Mouse (Mus musculus) urinary bladder, postnatal 36 days (tissue): ENCODE measurements around the gene Gm20388.
A peak's percentile ranks its signal among the peaks of the same experiment; 100 is the strongest.

ENCODE experiments used
- DNase-seq, 2 experiments: peaks; one replicate each; pipeline ENCODE4 v3.0.0; 2022; ENCODE audit warnings: low spot score in 2 of 2, mixed read lengths in 1 of 2

The Gm20388 gene

DNA sequence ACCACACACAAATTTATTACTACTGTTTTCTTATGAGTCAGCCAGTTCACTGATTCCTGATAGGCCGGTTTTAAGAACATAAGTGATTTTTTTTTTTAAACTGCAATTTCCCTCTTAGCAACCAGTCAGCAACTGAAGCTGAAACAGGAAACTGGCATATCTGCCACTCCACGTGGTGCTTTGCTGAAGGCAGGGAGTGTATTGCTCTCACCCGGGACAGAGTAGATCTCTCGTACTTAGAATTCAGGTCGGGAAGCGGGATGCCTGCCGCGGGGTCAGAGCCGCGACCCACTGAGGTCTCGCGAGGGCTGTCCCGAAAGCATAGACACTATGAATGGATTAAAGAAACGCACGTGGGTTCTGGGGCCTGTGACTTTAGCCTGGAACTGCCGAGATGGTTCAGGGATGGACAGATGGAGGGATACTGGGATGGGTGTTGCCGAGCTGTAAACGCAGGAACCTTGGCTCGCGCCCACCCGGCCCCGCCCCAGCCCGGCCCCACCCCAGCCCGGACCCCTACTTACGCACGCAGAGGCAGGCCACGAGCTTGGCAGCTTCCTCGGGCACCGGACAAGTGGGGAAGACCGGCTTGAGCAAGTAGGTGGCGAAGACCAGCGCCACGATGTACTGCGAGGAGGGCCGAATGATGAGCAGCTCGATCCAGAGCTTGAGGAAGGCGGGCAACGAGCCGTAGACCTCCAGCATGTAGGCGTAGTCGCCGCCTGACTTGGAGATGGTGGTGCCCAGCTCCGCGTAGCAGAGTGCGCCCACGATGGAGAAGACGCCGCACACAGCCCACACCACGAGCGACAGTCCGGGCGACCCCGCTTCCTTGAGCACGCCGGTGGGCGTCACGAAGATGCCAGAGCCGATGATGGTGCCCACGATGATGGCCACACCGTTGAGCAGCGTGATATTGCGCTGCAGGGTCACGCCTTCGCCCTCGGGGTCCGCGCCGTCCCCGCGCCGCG lies 1996.2 kb downstream of the Gm20388 start:
- DNase-seq = peak in 1 of 2 experiments; percentile 21

DNA sequence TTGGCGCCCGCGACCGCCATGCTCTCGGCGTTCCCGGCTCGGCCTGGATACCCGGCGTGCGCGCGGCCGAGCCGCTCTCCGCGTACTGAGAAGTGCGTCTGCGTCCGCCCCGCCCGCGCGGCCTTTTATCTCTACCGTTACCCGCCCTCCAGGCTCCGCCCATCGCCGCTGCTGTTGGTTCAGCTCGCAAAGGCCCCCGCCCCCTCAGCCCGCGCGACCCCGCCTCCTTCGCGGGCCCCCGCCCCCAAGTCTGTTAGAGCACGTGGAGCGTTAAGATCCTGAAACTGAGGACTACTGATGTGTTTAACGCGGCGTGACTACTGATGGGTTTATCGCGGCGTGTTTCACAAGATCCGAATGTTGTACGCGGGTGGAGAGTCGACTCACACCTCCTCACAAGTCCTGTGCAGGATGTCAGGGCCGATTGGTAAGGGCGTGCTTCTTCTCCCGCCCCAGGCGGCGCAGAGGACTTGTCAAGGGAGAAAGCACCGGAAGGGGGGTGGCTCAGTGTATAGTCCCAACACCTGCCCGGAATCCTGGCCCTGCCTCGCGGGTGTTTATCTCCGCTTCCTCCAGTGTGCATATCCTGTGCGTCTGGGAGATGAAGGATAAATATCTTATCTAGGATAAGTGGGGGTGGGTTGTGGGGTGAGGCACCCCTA lies 1997.1 kb downstream of the Gm20388 start, which contains the start of gene Slc7a5:
TSS of gene Slc7a5 (minus strand) at position 108 of the 662 bp plus-strand sequence.
- peak; percentile 92 to 95 for DNase-seq

- DNase-seq = no peak
Observed at GRCm38 (mm10) chr8:121908378-121909147, 1997.9 kb downstream of the Gm20388 start.

DNA sequence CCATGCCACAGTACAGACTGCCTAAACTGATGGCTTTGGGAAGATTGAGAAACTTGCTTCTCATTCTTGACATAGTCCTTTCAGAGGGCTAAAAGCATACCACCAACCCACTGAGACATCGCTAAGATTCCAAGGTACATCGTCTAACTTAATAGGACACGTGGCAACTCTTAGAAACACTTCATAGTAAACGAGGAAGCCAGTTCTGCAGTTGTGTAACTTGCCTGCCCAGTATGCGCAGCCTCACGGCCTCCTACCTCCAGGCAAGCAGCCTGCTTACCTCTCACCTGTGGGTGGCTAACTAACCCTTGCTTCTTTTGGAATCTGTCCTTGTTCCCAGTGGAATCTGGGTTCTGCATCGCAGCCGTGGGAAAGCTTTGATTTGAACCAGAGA lies 1998.5 kb downstream of the Gm20388 start:
- no peak for DNase-seq

DNA sequence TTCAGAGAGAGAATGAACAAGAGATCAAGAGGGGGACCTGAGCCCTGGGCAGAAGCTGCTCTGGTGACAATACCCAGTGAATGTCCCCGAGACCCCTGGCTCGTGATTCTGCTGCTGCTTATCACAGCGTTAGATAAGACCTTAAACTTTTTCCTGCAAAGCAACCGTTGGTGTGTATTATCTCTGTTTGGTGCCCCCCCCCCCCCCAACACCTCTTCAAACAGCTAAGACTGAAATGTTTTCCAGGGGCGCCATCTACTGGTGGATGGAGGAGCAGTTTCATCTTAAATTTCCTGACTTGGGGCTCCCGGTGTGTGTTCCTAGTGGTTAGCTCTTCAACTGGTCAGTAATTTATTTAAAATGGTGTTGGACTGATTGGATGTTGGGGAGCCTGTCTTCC lies 1999.0 kb downstream of the Gm20388 start:
- DNase-seq = peak; percentile 66 to 69

- no peak for DNase-seq
Observed at GRCm38 (mm10) chr8:121911400-121911799, 2000.8 kb downstream of the Gm20388 start.

GRCm38 (mm10) chr8:121911987-121912386 lies 2001.3 kb downstream of the Gm20388 start:
- DNase-seq = no peak

GRCm38 (mm10) chr8:121912831-121913230 lies 2002.2 kb downstream of the Gm20388 start:
- no peak for DNase-seq

GRCm38 (mm10) chr8:121913378-121913777 lies 2002.7 kb downstream of the Gm20388 start:
- DNase-seq = no peak

DNA sequence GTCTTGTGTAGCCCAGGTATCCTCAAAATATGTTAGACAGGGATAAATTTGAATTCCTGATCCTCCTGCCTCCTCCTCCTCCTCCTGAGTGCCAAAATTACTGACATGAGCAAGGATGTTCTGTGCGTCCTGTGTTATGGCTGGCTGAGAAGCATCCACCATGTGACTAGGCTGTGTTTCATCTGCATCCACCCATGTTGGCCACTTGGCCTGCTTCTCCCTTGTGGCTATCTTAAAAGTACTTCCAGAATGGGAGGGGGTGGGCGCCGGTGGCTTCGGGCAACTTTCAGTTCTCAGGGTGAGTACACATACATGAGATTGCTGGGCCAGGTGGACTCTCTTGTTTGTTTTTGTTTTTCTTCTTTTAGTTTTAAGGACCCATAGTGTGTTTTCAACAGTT lies 2008.5 kb downstream of the Gm20388 start:
- DNase-seq = no peak

GRCm38 (mm10) chr8:121919731-121920130 lies 2009.1 kb downstream of the Gm20388 start:
- peak in 1 of 2 experiments; percentile 47 for DNase-seq

GRCm38 (mm10) chr8:121921582-121921981 lies 2010.9 kb downstream of the Gm20388 start:
- DNase-seq = no peak

DNA sequence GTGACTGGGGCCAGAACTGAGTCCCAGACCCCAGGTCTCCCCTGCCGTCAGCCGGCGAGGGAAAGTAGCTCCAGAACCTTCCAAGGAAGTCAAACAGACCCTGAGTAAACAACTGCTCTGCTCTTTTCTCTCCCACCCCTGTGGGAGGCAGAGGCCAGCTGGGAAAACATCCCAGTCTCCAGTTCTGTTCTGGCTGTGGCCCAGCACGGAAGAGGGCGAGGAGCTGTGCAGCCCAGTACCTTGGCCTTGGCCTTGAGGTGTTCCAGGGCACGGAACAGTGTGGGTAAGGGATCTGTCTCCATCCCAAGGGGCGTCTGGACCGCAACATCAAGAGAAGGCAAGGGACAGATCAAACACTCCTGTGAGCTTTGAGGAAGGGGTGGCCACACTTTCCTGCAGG lies 2011.5 kb downstream of the Gm20388 start:
- DNase-seq = peak in 1 of 2 experiments; percentile 49

GRCm38 (mm10) chr8:121924681-121925080 lies 2014.0 kb downstream of the Gm20388 start:
- DNase-seq = no peak

- peak; percentile 49 to 69 for DNase-seq
Observed at GRCm38 (mm10) chr8:121925624-121926023, 2015.0 kb downstream of the Gm20388 start.

DNA sequence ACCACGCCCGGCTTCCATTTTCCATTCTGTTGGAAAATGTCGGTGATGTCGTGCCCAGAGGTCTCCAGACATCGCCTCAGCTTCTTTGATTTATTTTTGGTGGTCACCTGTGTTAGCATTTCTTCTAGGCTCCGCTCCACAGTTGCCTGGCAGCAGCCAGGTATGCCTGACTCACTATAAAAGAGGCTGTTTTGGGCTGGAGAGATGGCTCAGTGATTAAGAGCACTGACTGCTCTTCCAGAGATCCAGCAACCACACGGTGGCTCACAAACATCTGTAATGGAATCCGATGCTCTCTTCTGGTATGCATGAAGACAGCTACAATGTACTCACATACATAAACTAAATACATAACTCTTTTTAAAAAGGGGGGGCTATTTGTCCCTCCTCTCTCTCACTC lies 2015.6 kb downstream of the Gm20388 start:
- DNase-seq = no peak

- DNase-seq = peak in 1 of 2 experiments; percentile 45
Observed at GRCm38 (mm10) chr8:121927316-121927715, 2016.7 kb downstream of the Gm20388 start.

DNA sequence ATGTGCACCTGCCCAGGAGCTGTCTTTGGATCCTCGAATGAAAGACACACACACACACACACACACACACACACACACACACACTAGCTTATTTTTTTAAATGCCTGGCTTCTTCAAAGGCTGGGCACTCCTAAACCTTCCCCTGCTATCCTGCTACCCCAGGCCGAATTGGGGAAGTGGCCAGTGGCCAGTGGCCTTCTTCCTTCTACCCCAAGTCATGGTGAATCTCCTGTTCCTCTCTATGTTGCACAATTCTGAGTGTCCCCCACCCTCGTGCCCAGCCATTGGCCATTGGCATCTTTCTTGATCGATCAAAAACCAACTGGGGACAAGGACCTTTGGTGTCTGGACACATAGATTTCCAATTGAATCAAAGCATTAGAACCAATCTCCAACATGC lies 2019.4 kb downstream of the Gm20388 start:
- DNase-seq = no peak

GRCm38 (mm10) chr8:121931571-121931970 lies 2020.9 kb downstream of the Gm20388 start:
- no peak for DNase-seq

- DNase-seq = peak in 1 of 2 experiments; percentile 77
Observed at GRCm38 (mm10) chr8:121932026-121932667, 2021.5 kb downstream of the Gm20388 start.
